ENCODE assay signal across 8 mouse cellular contexts in the genomic region with DNA sequence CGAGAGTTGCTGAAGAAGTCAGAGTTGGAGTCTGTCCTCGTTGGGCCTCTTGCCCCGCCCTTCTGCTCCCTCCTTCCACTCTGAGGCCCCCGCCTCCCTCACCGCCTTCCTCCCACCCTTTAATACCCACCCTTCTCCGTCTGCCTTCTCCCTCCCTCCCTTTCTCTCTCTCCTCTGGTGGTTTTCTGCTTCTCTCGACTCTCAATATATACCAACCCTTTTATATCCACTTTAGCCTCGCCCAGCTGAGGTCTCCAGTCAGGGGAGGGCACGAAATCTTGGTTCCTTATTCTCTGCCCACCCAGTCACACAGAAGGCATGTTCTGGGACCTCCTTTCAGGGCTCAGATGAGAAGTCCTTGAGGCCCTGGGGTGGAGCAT. TPM values are rescaled to one million over a fixed set of nuclear protein-coding genes. Genes with fewer than 3 reads are reported as not detected.
DNase-seq lines count a peak whose midpoint lies in the region; ATAC-seq and TF ChIP-seq lines count a peak whose summit lies in the region.

A gene (minus strand): TSS at position 163 of the 380 bp plus-strand sequence.

- 51% methylated on average over 9 of the region's 9 CpGs for WGBS in hindbrain, embryonic 15.5 days
- 25% methylated on average over 9 of the region's 9 CpGs for WGBS in liver, postnatal 0 days (ENCODE audit: insufficient replicate concordance)
- whole genome bisulfite sequencing in neural tube, embryonic 14.5 days, result 50% methylated on average over 9 of the region's 9 CpGs

- H3K27me3 ChIP-seq in C2C12 (ENCODE audit: control insufficient read depth, insufficient read depth, insufficient read length), result no peaks in the 10 kb centered on the region
- no peaks in the 10 kb centered on the region for H3K27me3 ChIP-seq in hindbrain, embryonic 15.5 days
- no peaks in the 10 kb centered on the region for H3K27me3 ChIP-seq in liver, postnatal 0 days (ENCODE audit: insufficient read depth, low read length)
- 0 out of 2 replicates have a peak, but pooled peaks cover 2% of the 10 kb centered on the region for H3K27me3 ChIP-seq in neural tube, embryonic 14.5 days (ENCODE audit: control insufficient read depth, insufficient read depth, low read length)

- peak within 1 kb of the TSS; percentile 25 for H3K4me2 ChIP-seq in hindbrain, embryonic 15.5 days
- peak within 1 kb of the TSS; percentile 86 for H3K4me2 ChIP-seq in liver, postnatal 0 days (ENCODE audit: low read depth, low read length)
- peak within 1 kb of the TSS; percentile 18; the same call in 1 of the 2 replicates for H3K4me2 ChIP-seq in neural tube, embryonic 14.5 days (ENCODE audit: low read depth, low read length)

- no peak within 1 kb of the TSS for H3K9ac ChIP-seq in hindbrain, embryonic 15.5 days
- peak within 1 kb of the TSS; percentile 72 for H3K9ac ChIP-seq in liver, postnatal 0 days (replicated peaks)
- H3K9ac ChIP-seq in neural tube, embryonic 14.5 days (replicated peaks; ENCODE audit: low read depth, low read length), result 0 out of 2 replicates have a peak within 1 kb of the TSS, but pooled peaks have one; percentile 2

- TF ChIP-seq EP300 in liver, postnatal 0 days (IDR thresholded peaks at IDR 0.05; ENCODE audit: low read depth), result no peak

- no peak within 1 kb of the TSS; the same call in 1 of the 2 replicates for H3K27ac ChIP-seq in hindbrain, embryonic 15.5 days (replicated peaks)
- H3K27ac ChIP-seq in liver, postnatal 0 days (ENCODE audit: low read depth), result peak within 1 kb of the TSS; percentile 88
- no peak within 1 kb of the TSS for H3K27ac ChIP-seq in neural tube, embryonic 14.5 days (ENCODE audit: low read depth, low read length)

- H3K79me3 ChIP-seq in C2C12 (ENCODE audit: low read depth), result peaks cover 16% of the 10 kb centered on the region

- peak within 1 kb of the TSS; percentile 79 for H3ac ChIP-seq in C2C12 (ENCODE audit: control insufficient read depth, insufficient read length, low read depth)

- no peak for ATAC-seq in hindbrain, embryonic 15.5 days (ENCODE audit: low FRiP score, low read depth)
- ATAC-seq in liver, postnatal 0 days, result no peak
- ATAC-seq in neural tube, embryonic 14.5 days (ENCODE audit: low read depth), result no peak

- H3K4me1 ChIP-seq in hindbrain, embryonic 15.5 days (replicated peaks), result peaks cover 38% of the 10 kb centered on the region
- H3K4me1 ChIP-seq in liver, postnatal 0 days (ENCODE audit: insufficient read depth), result peaks cover 55% of the 10 kb centered on the region
- peaks cover 17% of the 10 kb centered on the region for H3K4me1 ChIP-seq in neural tube, embryonic 14.5 days (ENCODE audit: control insufficient read depth, insufficient read depth, low read length)

- no peaks in the 10 kb centered on the region for H3K9me3 ChIP-seq in hindbrain, embryonic 15.5 days
- H3K9me3 ChIP-seq in liver, postnatal 0 days (ENCODE audit: low read length), result no peaks in the 10 kb centered on the region
- no peaks in the 10 kb centered on the region for H3K9me3 ChIP-seq in neural tube, embryonic 14.5 days (ENCODE audit: control insufficient read depth, low read length)

- peak within 1 kb of the TSS; percentile 63 for H3K4me3 ChIP-seq in C2C12 (ENCODE audit: insufficient read depth, poor library complexity, severe bottlenecking)
- H3K4me3 ChIP-seq in hindbrain, embryonic 15.5 days, result peak within 1 kb of the TSS; percentile 10
- H3K4me3 ChIP-seq in liver, postnatal 0 days (ENCODE audit: low read depth, low read length), result peak within 1 kb of the TSS; percentile 56
- H3K4me3 ChIP-seq in neural tube, embryonic 14.5 days (ENCODE audit: low read depth, low read length), result peak within 1 kb of the TSS; percentile 18; the same call in 1 of the 2 replicates

- peak; percentile 67 for DNase-seq in adrenal gland, postnatal 25 days
- DNase-seq in gastrocnemius, adult 8-10 months (ENCODE audit: low spot score in 2 of 2), result peak; percentile 39 to 54
- DNase-seq in liver, postnatal 0 days, result peak; percentile 66
- no peak for DNase-seq in right cerebral cortex, postnatal 36 days (ENCODE audit: low spot score in 2 of 2)
- no peak for DNase-seq in left cerebral cortex, adult 11 months (ENCODE audit: low spot score)

- peaks cover 23% of the 10 kb centered on the region for H3K36me3 ChIP-seq in C2C12 (ENCODE audit: control insufficient read depth, insufficient read depth)
- no peaks in the 10 kb centered on the region for H3K36me3 ChIP-seq in hindbrain, embryonic 15.5 days
- H3K36me3 ChIP-seq in liver, postnatal 0 days (replicated peaks; ENCODE audit: insufficient read depth, low read length), result peaks cover 14% of the 10 kb centered on the region
- no peaks in the 10 kb centered on the region for H3K36me3 ChIP-seq in neural tube, embryonic 14.5 days (ENCODE audit: control insufficient read depth, insufficient read depth, low read length)

- TF ChIP-seq CTCF in C2C12 (IDR thresholded peaks at IDR 0.05; ENCODE audit: control insufficient read depth, insufficient read depth, insufficient read length), result no peak
- no peak for TF ChIP-seq CTCF in liver, postnatal 0 days (IDR thresholded peaks at IDR 0.05; ENCODE audit: low read depth)

- H3K79me2 ChIP-seq in C2C12 (ENCODE audit: control insufficient read depth, insufficient read depth), result peaks cover 46% of the 10 kb centered on the region

TF ChIP-seq in C2C12, 6 proteins besides CTCF, POLR2A, EP300 and RAD21:
- no peak for TF ChIP-seq MYOG (IDR thresholded peaks at IDR 0.05; ENCODE audit: control insufficient read depth, extremely low read depth, insufficient read length)
- TF ChIP-seq MYOD1 (IDR thresholded peaks at IDR 0.05; ENCODE audit: control insufficient read depth, insufficient read length, low read depth), result no peak
- no peak for TF ChIP-seq FOSL1 (IDR thresholded peaks at IDR 0.05; ENCODE audit: insufficient read depth, low read length, poor library complexity, severe bottlenecking)
- TF ChIP-seq CEBPB (IDR thresholded peaks at IDR 0.05; ENCODE audit: low read depth), result no peak
- no peak for TF ChIP-seq USF1 (IDR thresholded peaks at IDR 0.05; ENCODE audit: low read depth)
- TF ChIP-seq MAX (IDR thresholded peaks at IDR 0.05), result no peak

RNA-seq across cellular contexts. Expression of the gene that starts here (rescaled TPM):
- polyA plus RNA-seq in C2C12 (2012; fragmentation: generic; extraction: Trizol), result 705 TPM
- 231 and 241 TPM in 2 replicates for total RNA-seq in adrenal gland, postnatal 25 days (2021)
- total RNA-seq in gastrocnemius, adult 8-10 months (2022), result 10 to 100 TPM in 1 of 4 experiments, 1 to 10 TPM in 3; 6.2 to 10.2 (median 6.8) TPM
- polyA plus RNA-seq in hindbrain, embryonic 15.5 days (2015; fragmentation: Nextera tagmentation; extraction: Ambion mirVana), result 34.1 and 43.6 TPM in 2 replicates
- polyA plus RNA-seq in liver, postnatal 0 days (2015; fragmentation: Nextera tagmentation; extraction: Ambion mirVana), result 56.0 and 57.7 TPM in 2 replicates
- polyA plus RNA-seq in neural tube, embryonic 14.5 days (2014; fragmentation: Nextera tagmentation; extraction: Ambion mirVana), result 5.3 and 36.4 TPM in 2 replicates

Comparison
In these comparisons a context has a peak if more than half of its experiments do, and no peak if none do; other contexts are left out.
1. RNA of the gene that starts here (total RNA-seq): 231 to 241 TPM in adrenal gland, postnatal 25 days; 6.2 to 10.2 TPM in gastrocnemius, adult 8-10 months; every median in the first group is over 10 times any median in the second.
2. RNA of the gene that starts here (polyA plus RNA-seq): 705 TPM in C2C12 (single experiment); 56.0 to 57.7 TPM in liver, postnatal 0 days, 34.1 to 43.6 TPM in hindbrain, embryonic 15.5 days and 5.3 to 36.4 TPM in neural tube, embryonic 14.5 days; every median in the first group is over 10 times any median in the second.
3. H3K4me3 ChIP-seq: peak in every context shown above with its lines; median percentile 63 in C2C12; 56 in liver, postnatal 0 days; 18 in neural tube, embryonic 14.5 days; 10 in hindbrain, embryonic 15.5 days.
4. DNase-seq: peak in adrenal gland, postnatal 25 days (single experiment), gastrocnemius, adult 8-10 months (2 of 2) and liver, postnatal 0 days (single experiment); none in right cerebral cortex, postnatal 36 days (0 of 2) and left cerebral cortex, adult 11 months (single experiment).
5. H3K4me2 ChIP-seq: peak in every context shown above with its lines; median percentile 86 in liver, postnatal 0 days; 25 in hindbrain, embryonic 15.5 days; 18 in neural tube, embryonic 14.5 days.